Mouse (Mus musculus): ENCODE data around the gene Elf4. TPM values are rescaled to one million over a fixed set of nuclear protein-coding genes. Genes with fewer than 3 reads are reported as not detected.

Gene Elf4
- total RNA-seq, 2 experiments from 2014 or later: 1.6 to 2.1 TPM

DNA sequence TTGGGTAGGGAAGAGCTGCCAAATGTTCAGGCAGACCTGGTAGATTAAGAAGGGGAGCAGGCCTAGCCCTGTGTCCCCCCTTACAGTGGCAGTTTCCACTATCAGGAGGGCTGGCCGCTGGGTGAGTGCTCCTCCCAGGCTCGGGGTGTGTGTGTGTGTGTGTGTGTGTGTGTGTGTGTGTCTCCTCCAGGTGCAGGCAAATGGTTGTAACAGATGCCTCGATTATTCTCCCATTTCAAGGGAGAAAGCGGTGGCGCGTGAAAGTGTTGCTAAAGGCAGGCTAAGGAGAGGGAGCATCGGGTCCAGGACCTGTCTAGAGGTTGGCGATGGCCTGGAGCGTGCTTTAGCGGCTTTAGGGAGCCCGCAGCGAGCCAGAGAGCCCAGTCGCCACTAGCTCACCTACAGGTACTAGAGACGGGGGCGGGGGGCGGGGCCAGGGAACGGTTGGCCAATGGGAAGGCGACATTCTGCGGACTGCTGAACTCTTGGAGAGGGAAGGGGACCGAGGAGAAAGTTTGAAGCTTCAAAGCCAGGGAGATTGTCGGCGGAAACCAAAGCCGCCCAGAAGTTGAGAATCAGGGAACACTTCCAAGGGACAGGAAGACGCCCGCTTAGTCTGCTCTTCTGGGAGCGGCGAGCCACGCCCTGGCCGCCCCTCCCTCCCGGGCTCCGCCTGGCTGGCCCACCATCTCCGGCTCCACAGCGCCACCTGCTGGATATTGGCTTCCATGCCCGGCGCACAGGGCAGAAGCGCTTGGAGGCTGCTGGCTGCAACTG, 53.1 kb downstream of the Elf4 start:
- intact Hi-C loops (cut with DNase I): loop anchor here (2.0 to 5.0 kb wide), 2 partner anchors 125 to 417 kb away; no protein-coding TSS in a partner anchor
- peak; percentile 91 for DNase-seq
- TF ChIP-seq CTCF (IDR thresholded peaks at IDR 0.05): peak; percentile 94
- Histone ChIP-seq H3K27ac (peak overlapping the region; percentile 85), H3K4me3 (peak overlapping the region; percentile 78)

- TF ChIP-seq CTCF (IDR thresholded peaks at IDR 0.05): no peak
- Histone ChIP-seq H3K27ac (peak overlapping the region; percentile 79), H3K4me3 (no peak overlapping the region)
- DNase-seq: peak; percentile 74
- intact Hi-C loops (cut with DNase I): no loop called here
Observed at GRCm38 (mm10) chrX:48405141-48405540, 57.8 kb downstream of the Elf4 start.

- Histone ChIP-seq H3K27ac (peak overlapping the region; percentile 84), H3K4me3 (no peak overlapping the region)
- intact Hi-C loops (cut with DNase I): no loop called here
- TF ChIP-seq CTCF (IDR thresholded peaks at IDR 0.05): no peak
- DNase-seq: no peak
Observed at GRCm38 (mm10) chrX:48399994-48400393, 62.9 kb downstream of the Elf4 start.

DNA sequence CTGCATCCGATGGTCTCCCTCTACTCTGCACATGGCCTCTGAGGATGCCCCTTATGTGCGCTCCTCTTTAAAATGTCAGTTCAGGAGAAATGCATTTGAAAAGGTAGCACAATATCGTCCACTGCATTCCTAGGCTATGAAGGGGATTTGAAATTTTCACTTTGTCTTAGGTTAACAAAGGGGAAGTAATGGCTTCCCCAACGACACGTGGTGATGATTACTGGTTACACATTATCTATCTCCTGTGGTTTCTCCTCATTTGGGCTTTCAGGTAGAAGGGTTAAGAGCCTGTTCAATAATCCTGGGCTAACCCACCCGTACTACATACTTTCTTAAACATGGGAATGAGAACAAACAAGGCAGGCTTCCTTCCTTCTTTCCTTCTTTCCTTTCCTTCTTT, 73.6 kb downstream of the Elf4 start:
- intact Hi-C loops (cut with DNase I): loop anchor here (10.0 kb wide), 1 partner anchor 395 kb away; no protein-coding TSS in a partner anchor
- H3K4me3 ChIP-seq: no peak overlapping the region
- no peak for DNase-seq
- no peak overlapping the region for H3K27ac ChIP-seq
- no peak for TF ChIP-seq CTCF (IDR thresholded peaks at IDR 0.05)

GRCm38 (mm10) chrX:48385927-48386326, 77.0 kb downstream of the Elf4 start:
- Histone ChIP-seq H3K4me3 (no peak overlapping the region), H3K27ac (no peak overlapping the region)
- TF ChIP-seq CTCF (IDR thresholded peaks at IDR 0.05): no peak
- DNase-seq: no peak
- intact Hi-C loops (cut with DNase I): loop anchor here (10.0 kb wide), 1 partner anchor 391 kb away; no protein-coding TSS in a partner anchor

GRCm38 (mm10) chrX:48383643-48384042, 79.3 kb downstream of the Elf4 start:
- peak; percentile 86 for TF ChIP-seq CTCF (IDR thresholded peaks at IDR 0.05)
- peak; percentile 60 for DNase-seq
- H3K27ac ChIP-seq: no peak overlapping the region
- no peak overlapping the region for H3K4me3 ChIP-seq
- intact Hi-C loops (cut with DNase I): loop anchor here (1.0 to 10.0 kb wide), 3 partner anchors 36 to 389 kb away; no protein-coding TSS in a partner anchor

DNA sequence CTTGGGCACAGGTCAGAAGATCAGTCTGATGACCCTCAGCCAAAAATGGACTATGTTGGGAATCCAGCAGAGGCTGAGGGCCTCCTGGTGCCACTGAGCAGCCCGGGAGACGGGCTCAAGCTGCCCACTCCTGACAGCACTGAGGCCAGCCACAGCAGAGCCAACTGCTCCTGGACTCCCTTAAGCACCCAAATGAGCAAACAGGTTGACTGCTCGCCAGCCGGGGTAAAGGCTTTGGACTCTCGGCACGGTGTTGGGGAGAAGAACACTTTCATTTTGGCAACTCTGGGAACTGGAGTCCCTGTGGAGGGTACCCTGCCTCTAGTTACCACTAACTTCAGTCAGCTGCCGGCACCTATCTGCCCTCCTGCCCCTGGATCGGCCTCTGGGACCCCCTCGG, 95.1 kb downstream of the Elf4 start:
- no peak for TF ChIP-seq CTCF (IDR thresholded peaks at IDR 0.05)
- no peak overlapping the region for H3K4me3 ChIP-seq
- no peak overlapping the region for H3K27ac ChIP-seq
- intact Hi-C loops (cut with DNase I): no loop called here
- DNase-seq: no peak

GRCm38 (mm10) chrX:48365836-48366577, 96.9 kb downstream of the Elf4 start:
- DNase-seq: no peak
- Histone ChIP-seq H3K27ac (no peak overlapping the region), H3K4me3 (no peak overlapping the region)
- intact Hi-C loops (cut with DNase I): no loop called here
- TF ChIP-seq CTCF (IDR thresholded peaks at IDR 0.05): no peak

Other genes with a start within 250 kb of the Elf4 start
- 10 to 100 TPM; 12.1 to 15.2 TPM for gene Utp14a, start 206.3 kb downstream of the Elf4 start, total RNA-seq (2021)
- 1 to 10 TPM; 6.7 to 7.0 TPM for gene Bcorl1, start 121.8 kb downstream of the Elf4 start, total RNA-seq (2021)
- gene Aifm1, start 50.4 kb upstream of the Elf4 start, total RNA-seq (2021): 10 to 100 TPM; 37.3 to 50.0 TPM
- gene Rab33a, start 56.2 kb upstream of the Elf4 start, total RNA-seq (2021): under 1 TPM in 1 of 2 experiments, not detected in 1; 0.20 TPM
- 1 to 10 TPM; 4.9 to 5.0 TPM for gene Zfp280c, start 131.4 kb upstream of the Elf4 start, total RNA-seq (2021)
- gene Slc25a14, start 160.3 kb upstream of the Elf4 start, total RNA-seq (2021): 1 to 10 TPM; 1.5 to 1.6 TPM
- gene Gpr119, start 211.3 kb upstream of the Elf4 start, total RNA-seq (2021): under 1 TPM in 1 of 2 experiments, not detected in 1; 0.08 TPM
- 1 to 10 TPM; 1.4 to 1.6 TPM for gene Rbmx2, start 231.9 kb upstream of the Elf4 start, total RNA-seq (2021)